Mouse (Mus musculus): Measurements from ENCODE around the gene Crtc1.

Crtc1 gene

DNA sequence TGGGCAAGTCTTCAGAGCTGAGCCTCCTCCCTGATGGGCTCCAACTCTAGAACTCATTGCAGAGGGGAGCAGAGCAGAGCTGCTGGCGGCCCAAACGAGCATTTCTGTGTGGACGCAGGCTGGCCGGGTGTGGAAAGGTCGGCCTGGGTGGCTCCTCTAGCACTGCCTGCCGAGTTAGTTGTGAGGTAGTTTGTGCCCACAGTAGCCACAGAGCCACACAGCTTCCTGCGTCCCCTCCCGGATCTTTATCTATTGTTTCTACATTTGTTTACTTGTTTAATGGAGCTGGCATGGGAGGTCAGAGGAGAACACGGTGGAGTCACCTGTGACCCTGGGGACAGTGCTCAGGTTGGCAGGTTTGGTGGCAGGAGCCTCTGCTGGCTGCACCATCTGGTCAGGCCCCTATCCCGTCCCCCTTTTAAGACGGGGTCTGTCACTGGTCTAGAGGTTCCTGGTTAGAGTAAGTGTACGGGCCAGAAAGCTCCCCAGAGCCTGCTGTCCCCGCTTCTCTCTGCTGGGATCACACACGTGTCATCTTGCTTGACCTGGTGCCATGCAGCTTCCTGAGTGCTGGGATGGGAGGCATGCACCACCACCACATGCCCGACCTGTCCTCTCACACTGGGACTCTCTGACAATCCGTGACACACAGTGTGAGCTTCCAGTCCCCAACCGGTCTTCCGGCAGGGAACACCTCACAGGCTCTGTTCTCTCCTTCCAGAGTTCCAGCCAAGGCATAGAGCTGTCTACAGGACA is 17.9 kb downstream of the Crtc1 start:
- in situ Hi-C loops (cut with MboI) = no loop called here

DNA sequence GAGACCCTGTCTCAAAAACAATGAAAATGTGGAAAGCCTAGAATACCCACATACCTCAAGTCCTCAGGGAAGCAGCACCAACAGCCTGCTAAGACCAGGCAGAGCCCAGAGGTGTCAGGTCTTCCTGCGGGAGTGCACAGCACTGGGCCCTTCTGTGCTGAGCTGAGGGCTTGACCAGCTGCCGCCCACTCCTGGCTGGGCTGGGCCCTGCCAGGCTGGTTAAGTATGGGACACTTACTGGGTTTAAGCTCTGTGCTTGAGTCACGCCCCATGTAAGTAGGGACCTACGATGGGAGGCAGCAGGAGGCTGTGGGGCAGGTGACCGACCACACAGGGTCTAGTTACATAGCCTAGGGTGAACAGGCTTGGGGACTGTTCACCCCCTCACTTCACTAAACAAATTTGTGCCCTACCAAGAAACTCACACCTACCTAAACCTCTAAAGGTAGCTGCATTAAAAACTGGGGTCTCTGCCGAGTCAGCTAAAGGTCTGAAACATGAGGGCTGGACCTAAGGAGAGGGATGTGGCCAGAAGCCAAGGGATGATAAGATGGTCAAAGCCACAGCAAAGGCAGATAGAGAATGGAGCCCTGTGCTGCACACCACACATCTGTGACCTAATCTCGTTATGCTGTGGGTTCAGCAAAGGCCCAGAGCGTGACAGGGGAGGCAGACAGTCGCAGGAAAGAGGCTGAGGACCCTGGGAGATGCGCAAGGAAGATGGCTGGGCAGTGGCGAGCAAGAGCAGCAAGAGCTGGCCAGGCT is 19.3 kb downstream of the Crtc1 start:
- in situ Hi-C loops (cut with MboI) = no loop called here

DNA sequence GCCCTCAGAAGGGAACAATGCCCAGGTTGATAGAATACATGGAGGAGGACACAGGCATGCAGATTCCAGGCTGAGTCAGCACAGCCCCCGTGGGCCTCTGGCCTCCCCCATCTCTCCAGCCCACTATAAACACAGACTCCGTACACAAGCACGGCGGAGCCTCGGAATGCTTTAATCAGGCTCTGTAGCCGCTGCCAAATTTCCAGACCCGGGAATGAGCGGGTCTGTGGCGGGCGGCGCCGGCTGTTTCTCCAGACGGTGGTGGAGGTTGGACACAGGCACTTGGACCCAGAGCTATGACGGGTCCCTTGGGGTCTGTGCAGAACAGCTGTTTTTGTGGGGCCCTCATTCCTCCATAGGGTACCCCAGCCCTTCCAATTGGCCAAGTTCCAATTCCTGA is 20.4 kb downstream of the Crtc1 start:
- in situ Hi-C loops (cut with MboI) = no loop called here

DNA sequence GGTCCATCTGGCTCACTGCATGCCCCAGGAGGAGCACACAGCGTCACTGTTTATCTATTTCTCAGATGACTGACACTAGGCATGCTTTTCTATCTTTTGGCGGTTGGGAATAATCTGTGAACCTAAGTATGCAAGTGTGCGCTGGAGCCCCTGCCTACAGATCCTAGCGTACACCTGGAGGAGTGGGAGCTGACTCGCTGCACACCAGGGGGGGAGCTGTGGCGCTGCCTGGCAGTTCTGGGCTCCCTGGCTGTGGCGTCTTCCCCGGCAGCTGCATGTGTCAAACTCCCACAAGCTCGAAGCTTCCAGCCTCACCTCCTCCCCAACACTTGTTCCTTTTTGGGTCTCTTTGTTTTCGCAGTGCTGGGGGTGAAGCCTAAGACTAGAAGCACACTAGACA is 21.5 kb downstream of the Crtc1 start:
- in situ Hi-C loops (cut with MboI) = no loop called here

DNA sequence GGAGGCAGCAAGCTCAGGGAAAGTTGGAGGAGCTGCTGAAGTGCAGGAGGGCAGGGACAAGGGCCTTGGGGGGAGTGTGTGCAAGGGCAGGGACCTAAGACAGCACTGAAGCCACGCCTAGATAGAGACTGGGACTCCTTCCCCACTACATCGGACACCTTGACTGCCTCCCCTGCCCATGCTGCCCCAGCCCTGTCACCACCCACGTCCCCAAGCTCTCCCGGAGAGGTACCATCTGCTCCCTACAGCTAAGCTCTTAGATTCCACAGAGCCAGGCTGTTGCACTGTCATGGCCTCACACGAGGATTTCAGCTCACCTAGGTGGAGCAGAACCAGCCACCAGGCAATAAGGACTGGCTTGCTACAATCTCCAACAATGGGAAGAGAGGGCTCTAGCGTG is 22.4 kb downstream of the Crtc1 start:
- in situ Hi-C loops (cut with MboI) = no loop called here

DNA sequence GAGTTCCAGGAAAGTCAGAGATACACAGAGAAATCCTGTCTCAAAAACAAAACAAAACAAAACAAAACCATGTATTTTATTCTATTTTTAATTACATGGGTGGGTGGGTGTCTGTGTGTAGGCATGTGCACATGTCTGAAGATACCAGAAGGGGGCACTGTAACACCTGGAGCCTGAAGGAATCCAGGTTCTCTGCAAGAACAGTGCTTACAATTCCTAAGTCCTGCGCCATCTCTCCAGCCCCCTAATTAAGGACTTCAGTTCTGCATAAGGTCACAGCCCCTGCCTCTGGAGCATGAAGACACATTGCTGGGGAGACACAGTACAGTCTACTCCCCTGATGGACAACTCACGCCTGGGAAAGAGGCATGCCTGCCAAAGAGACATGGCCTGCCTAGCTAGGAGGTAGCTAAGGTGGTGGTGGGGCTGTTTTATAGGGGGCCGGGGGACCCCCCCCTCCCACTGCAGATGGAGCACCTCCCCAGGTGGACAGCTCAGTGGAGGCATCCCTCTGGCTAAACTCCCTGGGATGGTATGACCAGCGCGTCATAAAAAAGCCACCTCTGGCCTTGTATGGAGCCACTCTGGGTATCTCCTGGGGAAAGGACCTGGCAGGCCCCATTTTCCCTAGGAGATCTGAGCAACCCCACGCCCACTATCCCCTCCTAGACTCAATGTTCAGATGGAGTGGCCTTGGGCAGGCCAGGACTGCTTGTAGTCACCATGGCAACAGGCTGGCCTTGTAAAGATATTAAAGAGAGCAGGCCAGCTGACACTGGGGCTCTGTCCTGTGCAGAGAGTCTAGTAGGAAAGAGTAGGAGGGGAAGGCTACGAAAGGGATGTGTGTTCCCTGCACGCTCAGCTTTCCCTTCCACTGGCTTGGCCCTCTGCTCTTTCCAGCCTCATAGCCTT is 23.6 kb downstream of the Crtc1 start:
- in situ Hi-C loops (cut with MboI) = no loop called here

DNA sequence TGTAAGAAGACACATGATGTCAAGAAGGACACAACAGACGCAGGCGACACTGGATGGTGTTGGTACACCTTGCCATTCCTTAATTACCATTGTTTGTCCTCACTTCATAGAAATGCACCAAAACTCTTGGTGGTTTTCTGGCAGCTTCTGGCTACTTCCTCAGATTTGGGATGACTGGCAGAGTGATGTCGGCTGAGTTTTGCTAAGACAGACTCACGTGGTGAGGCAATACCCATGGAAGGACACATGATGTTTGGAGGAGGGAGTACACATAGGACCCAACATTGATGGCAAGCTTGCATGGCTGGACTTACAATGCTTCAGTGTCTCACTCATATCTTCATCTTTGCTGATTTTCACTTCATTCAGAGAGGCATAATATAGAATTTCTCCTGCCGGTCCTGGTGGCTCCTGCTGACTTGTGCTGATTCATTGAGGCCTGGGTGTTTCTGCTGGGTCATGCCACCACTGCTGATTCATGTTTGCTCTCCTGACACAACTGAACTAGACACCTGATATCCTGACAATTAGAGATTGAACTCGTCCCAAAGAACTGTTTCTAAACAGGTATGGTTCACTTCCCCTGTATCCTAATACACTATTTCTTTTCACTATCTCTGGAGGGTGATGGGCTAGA is 25.0 kb downstream of the Crtc1 start:
- in situ Hi-C loops (cut with MboI) = no loop called here

DNA sequence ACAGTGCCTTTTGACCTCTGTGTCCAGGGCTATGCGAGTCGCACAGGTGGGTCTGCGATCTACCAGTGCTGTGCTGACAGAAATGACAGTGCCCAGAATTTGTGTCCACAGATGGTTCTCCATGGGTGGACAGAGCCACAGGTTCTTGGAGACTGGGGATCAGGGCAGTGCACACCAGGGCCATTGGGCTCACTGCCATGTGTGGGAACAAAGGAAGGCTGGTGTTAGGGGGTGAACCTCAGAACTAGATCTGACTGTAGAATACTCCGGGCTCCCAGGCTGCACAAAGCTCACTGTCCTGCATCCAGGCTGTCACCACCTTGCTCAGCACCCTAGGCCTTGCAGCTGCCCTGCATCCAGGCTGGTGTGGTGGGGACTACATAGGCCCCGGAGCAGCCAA is 29.1 kb downstream of the Crtc1 start:
- in situ Hi-C loops (cut with MboI) = no loop called here

DNA sequence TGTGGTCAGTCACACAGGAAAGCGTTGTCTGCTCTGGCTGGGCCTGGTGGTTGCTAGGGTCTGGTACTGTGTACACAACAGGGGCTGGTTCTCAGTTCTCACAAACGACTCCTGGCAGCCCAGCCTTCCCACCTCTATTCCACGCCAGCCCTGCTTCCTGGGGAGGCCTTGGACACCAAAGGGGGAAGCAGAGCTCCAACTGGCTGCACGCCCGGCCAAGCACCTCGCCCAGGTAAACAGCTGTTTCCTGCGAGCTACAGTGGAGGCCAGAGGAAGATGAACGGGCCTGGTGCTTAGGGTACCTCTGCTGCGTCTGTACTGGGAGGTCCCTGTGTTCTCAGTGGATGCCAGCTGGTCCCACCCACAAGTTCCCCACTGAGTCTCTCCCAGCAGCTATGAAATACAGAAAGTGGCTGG is 29.9 kb downstream of the Crtc1 start:
- in situ Hi-C loops (cut with MboI) = no loop called here

DNA sequence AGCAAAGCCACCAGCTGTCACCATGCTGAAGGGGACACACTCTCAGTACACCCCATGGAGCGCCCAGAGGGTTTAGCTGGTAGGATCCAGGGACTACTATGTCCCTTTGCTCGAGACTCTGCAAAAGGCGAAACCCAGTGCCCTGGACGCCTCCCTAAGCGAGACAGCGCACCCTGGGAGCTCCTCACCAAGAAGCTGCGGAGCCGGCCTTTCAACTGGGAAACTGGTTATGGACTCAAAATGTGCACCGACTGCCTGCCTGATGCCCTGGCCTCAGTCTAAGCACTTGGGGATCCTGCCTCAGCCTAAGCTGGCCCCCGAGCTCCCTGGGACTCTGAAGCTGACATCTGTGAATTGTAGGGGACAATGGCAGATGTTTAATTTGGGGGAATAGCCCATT is 30.4 kb downstream of the Crtc1 start:
- in situ Hi-C loops (cut with MboI) = no loop called here

DNA sequence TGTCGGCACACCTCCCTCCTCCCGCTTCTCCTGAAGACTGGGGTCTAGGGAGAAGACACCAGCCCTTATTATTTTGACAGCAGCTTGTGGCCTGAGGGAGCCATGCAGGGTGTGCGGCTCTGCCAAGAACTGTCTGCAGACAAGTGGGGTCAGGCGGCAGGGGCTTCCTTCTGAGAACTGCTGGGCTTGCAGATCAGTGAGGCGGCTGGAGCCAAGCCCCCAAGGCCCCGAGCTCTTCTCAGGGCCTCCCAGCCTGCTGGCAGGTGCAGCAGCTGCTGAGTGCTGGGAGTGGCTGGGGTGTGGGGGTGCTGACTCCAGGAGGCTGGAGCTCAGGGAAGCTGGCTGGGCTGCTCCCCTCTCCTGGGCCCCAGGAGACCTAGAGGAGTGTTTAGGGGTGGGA is 31.1 kb downstream of the Crtc1 start:
- in situ Hi-C loops (cut with MboI) = no loop called here

DNA sequence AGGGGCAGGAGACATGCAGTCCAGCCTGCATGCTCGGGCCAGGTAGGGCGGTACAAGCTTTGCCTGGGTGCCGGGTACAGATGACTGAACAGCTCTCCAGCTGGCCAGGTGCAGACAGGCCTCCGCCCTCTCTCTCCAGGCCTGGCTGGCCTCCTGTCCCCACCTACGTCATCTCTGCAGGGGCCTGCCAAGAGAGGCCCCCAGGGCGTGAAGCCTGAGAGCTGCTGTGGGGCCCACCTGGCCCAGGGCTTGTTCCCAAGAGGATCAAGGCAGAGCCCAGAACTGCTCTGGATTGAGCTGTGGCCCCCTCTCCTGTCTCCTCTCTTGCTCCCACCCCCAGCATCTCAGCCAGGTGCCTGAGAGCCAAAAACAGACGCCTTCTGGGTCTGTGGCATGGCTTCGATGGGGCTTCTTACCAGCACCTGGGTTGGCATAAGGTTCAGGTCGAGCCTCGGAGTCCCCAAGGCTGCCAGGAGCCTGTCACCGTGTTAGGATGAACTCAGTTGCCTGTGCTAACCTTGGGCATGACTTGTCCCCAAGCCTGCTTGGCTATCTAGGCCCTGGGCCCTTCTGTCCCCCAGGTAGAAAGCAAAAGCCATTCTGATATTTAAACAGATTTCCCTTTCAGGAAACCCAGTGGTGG is 32.8 kb downstream of the Crtc1 start:
- in situ Hi-C loops (cut with MboI) = no loop called here

DNA sequence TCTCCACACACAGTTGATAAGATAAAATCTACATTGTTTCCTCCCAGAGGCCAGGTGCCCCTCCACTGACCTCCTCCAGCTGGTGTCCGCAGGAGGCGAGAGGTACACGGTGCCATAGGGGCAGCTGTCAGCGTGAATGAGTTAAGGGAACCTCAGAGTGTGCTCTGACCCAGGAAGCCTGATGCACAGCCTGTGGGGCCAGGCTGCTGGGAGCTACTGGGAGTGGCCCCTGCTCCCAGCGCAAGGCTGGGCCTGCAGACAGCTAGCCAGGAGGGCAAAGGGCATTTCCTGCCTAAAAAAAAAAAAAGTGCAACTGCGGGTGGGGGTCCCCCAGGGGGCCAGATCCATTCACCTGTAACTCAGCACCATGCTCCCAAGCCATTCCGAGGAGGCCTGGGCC is 34.2 kb downstream of the Crtc1 start:
- in situ Hi-C loops (cut with MboI) = no loop called here

DNA sequence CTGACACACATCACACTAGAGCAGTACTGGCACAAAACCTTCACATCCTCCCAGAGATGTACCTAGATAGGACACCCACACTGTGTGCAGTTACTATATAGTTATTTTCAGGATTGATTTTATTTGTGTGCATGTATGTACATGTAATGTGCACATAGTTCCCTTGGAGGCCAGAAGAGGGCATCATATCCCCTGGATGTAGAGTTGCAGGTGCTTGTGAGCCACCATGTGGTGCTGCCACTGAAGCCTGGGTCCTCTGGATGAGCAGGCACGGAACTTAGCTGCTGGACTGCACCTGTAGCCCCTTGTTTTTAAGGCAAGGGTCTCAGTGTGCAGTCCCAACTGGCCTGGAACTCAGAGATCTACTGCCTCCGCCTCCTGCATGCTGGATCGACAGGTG is 35.2 kb downstream of the Crtc1 start:
- in situ Hi-C loops (cut with MboI) = no loop called here

DNA sequence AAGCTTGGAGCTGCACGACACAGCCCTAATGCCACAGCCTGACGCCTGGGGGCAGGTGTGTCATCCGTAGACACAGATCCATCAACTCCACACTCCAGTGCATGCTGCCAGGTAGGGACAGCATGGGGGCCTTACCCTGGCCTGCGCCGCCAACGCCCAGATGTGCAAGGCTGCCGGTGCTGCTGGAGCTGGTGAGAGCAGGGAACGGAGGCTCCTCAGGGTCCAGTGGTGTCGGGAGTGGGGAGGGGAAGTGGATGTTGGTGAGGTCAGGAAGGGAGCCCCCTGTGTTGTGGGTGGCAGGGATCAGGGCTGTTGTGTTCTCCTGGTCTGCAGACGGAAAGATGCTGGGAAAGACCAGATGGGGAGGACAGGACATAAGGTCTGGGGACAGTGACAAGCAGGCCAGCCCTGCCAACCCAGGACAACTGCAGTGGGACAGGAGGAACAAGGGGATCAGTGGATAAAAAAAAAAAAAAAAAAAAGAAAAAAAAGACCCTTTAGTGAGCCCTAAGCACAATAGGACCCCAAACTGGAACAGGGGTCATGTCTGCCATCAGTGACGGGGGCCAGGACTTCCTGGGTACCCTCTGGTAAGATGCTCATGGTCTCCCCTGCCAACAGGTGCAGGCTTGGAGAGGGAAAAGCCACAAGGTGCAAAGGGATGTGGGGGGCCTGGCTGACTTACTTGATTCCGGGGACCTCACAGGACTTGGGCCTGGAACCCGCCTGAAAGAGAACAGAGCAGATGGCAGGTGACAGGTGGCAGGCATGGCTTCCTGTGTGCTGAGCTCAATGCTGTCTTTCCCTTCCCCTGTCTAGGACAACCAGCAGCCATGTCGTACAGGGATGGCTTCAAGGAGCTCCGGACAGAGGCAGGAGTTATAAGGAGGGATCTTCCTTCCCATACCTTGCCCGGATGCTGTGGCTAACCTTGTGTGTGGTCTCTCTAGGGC is 41.5 kb downstream of the Crtc1 start:
- in situ Hi-C loops (cut with MboI) = no loop called here

DNA sequence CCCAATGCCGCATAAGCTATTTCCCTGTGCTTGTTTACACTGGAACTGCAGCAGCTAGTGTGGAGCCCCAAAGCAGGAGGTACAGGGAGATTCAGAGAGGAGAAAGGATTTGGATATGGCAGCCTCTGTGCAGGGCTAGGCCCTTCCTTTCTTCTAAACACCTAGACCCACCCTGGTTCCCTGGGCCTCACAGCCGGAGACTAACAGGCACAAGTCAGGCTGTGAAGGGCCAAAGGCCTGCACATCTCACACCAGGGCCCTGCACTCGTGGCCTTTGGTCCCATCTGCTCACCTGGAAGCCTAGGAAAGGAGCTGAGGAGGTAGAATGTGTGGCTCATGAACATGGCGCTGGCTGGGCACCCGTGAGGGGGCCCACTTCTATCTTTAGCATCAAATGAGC is 43.2 kb downstream of the Crtc1 start:
- in situ Hi-C loops (cut with MboI) = no loop called here

DNA sequence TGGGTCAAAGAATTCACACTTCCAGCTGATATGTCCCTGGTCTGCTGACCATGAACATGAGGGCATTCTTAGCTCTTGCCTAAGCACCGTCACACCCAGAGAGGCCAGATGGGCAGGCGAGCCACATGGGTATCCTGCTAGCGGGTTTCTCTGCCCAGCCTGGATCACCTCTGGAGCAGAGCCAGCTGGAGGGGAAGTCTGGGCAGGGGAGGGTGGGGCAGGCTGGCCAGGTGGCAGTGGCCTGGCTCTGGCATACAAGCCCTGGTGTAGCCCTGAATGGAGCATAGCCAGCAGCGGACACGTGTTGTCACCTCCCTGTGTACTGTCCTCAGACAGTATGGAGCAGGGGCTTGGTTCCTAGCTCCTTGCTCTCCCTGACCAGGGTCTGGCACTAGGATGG is 43.7 kb downstream of the Crtc1 start:
- in situ Hi-C loops (cut with MboI) = no loop called here

DNA sequence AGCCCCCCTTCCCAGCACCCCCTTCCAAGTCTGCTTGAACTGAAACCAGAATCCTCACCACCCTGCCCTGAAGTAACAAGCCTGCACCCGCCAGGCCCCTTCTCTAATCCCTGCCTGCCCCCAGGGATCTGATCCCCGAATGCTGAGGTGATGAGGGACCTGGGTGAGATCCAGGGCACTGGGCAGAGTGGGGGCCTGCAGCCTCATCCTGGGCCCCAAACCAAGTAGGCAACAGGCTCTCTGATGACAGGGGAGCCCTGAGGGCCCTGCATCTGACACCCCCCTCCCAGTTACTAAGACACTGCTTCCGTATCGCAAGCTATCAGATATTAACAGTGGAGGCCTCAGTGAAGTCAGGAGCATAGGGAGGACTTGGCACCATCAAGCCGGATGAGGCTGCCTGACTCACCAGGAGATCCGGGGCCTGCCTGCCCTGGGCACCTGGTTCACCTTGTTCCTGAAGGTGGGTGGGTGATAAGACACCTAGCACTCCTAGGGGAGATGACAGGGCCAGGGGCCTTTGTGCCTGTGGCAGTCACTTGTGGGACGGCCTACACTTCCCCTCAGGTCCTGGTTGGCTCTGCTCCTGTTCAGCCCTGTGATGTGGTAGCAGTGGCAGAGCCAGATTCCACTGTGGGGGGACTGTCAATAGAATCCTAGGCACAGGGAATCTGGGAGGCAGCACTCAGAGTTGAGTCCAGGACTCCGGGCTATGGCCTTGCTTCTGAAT is 44.9 kb downstream of the Crtc1 start:
- in situ Hi-C loops (cut with MboI) = no loop called here

DNA sequence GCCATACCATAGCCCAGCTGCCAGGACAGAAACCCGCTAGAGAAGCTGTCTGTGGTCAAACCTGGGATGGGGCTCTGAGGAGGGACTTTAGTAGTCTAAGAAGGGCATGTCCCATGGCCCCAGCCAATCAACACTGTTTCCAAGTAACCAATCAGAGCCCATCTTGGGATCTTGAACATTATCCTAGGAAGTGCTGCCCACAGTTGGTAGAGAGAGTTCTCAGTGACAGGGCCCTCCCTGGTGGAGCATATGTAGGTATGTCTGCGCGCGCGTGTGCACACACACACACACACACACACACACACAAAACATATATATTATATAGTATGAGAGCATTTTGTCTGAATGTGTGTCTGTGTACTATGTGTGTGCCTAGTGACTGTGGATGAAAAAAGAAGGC is 46.3 kb downstream of the Crtc1 start:
- in situ Hi-C loops (cut with MboI) = no loop called here

DNA sequence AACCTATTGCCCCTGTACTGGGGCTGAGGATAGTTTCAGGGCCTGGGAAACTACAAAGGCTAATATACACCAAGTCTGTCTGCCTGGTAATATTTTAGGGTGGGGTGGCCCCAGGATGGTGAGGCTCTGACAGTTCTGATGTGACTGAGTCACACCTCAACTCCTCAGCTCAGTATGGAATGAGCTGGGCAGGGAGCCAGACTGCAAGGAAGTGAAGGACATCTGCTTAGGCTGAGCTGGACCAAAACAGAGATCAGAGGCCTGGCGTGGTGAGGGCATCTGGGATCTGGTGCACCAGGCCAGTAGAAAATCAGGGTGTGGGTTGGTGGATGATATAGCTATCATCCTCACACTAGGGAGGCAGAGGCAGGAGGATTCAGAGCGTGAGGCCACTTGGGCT is 49.7 kb downstream of the Crtc1 start:
- in situ Hi-C loops (cut with MboI) = no loop called here

Data from mature B cell (primary cell).